Mouse (Mus musculus) embryonic facial prominence, embryonic 14.5 days (tissue): ENCODE results near the gene Dst. TPM values are rescaled to one million over a fixed set of nuclear protein-coding genes. Genes with fewer than 3 reads are reported as not detected.

Experiments
- ATAC-seq: fragments of 200-750 bp; cut with Nextera tagmentation; 2 replicates; pipeline ENCODE4 v1.8.0; 2017; ENCODE audit warnings: low read depth, moderate number of reproducible peaks, moderate TSS enrichment
- DNase-seq: peaks from one replicate; pipeline ENCODE4 v3.0.0-alpha.2; 2015; ENCODE audit warnings: low spot score
- H3K27ac ChIP-seq: fragments of 300-500 bp; sonication (generic); replicated peaks from 2 replicates; pipeline ENCODE4 v1.5.1; 2014; ENCODE audit warnings: low read depth, mild to moderate bottlenecking, low read length, moderate library complexity
- H3K27me3 ChIP-seq: fragments of 300-500 bp; sonication (generic); replicated peaks from 2 replicates; pipeline ENCODE4 v1.6.1; 2014; ENCODE audit warnings: low read length; ENCODE audit not compliant: control insufficient read depth, insufficient read depth
- H3K36me3 ChIP-seq: fragments of 300-500 bp; sonication (generic); 2 replicates; pipeline ENCODE4 v1.6.1; 2014; ENCODE audit warnings: low read length, mixed read lengths; ENCODE audit not compliant: control insufficient read depth, insufficient read depth
- H3K4me1 ChIP-seq: fragments of 300-500 bp; sonication (generic); 2 replicates; pipeline ENCODE4 v1.6.1; 2014; ENCODE audit warnings: antibody characterized with exemption, low read length; ENCODE audit not compliant: control insufficient read depth, insufficient read depth
- H3K4me2 ChIP-seq: fragments of 300-500 bp; sonication (generic); 2 replicates; pipeline ENCODE4 v1.6.1; 2014; ENCODE audit warnings: low read depth, mild to moderate bottlenecking, low read length, moderate library complexity, mixed read lengths
- H3K4me3 ChIP-seq: fragments of 300-500 bp; sonication (generic); 2 replicates; pipeline ENCODE4 v1.5.1; 2014; ENCODE audit warnings: low read depth, mild to moderate bottlenecking, low read length
- H3K9ac ChIP-seq: fragments of 300-500 bp; sonication (generic); 2 replicates; pipeline ENCODE4 v1.6.1; 2014; ENCODE audit warnings: low read depth, mild to moderate bottlenecking, low read length, moderate library complexity, mixed read lengths
- H3K9me3 ChIP-seq: fragments of 300-500 bp; sonication (generic); 2 replicates; pipeline ENCODE4 v1.6.1; 2016; ENCODE audit warnings: low read length; ENCODE audit not compliant: control insufficient read depth
- WGBS: fragments of 180-500 bp; shearing (Covaris S2); extraction: QIAGEN DNeasy Blood & Tissue Kit; methylation state at CpG from one replicate; pipeline ENCODE4 v1.1.7; 2014; 5-methylcytosine and 5-hydroxymethylcytosine counted together
- polyA plus RNA-seq: library from polyadenylated mRNA; unstranded; fragments of >200 nt; fragmentation: Nextera tagmentation; extraction: Ambion mirVana; gene quantifications from 2 replicates; pipeline ENCODE4 v1.2.1, GENCODE M21; 2014

Dst gene
- polyA plus RNA-seq, 1 experiment from 2014 or later, result 39.5 TPM

- ATAC-seq (no peak), DNase-seq (no peak)
- no peak overlapping the region for H3K27ac ChIP-seq
- H3K36me3 ChIP-seq, result no peaks in the 10 kb centered on the region
- no peaks in the 10 kb centered on the region for H3K4me1 ChIP-seq
- no peaks in the 10 kb centered on the region for H3K9me3 ChIP-seq
- H3K27me3 ChIP-seq, result no peaks in the 10 kb centered on the region
- no peak overlapping the region for H3K4me3 ChIP-seq
- no peak overlapping the region for H3K9ac ChIP-seq
- H3K4me2 ChIP-seq, result no peak overlapping the region
- 81% methylated on average over 14 of the region's 14 CpGs for WGBS
Observed at GRCm38 (mm10) chr1:33932845-33933499, 24.9 kb downstream of the Dst start.

GRCm38 (mm10) chr1:33935946-33936345, 27.9 kb downstream of the Dst start:
- H3K4me1 ChIP-seq, result no peaks in the 10 kb centered on the region
- H3K4me2 ChIP-seq, result no peak overlapping the region
- DNase-seq, result no peak
- no peak overlapping the region for H3K27ac ChIP-seq
- H3K4me3 ChIP-seq, result no peak overlapping the region
- ATAC-seq, result no peak
- H3K9me3 ChIP-seq, result no peaks in the 10 kb centered on the region
- no peaks in the 10 kb centered on the region for H3K36me3 ChIP-seq
- no peak overlapping the region for H3K9ac ChIP-seq
- WGBS, result 78% methylated on average over 3 of the region's 3 CpGs
- no peaks in the 10 kb centered on the region for H3K27me3 ChIP-seq

- Histone ChIP-seq H3K36me3 (no peaks in the 10 kb centered on the region), H3K4me3 (no peak overlapping the region), H3K9ac (no peak overlapping the region), H3K4me1 (no peaks in the 10 kb centered on the region), H3K4me2 (no peak overlapping the region), H3K9me3 (no peaks in the 10 kb centered on the region), H3K27ac (no peak overlapping the region), H3K27me3 (no peaks in the 10 kb centered on the region)
- DNase-seq, result no peak
- no peak for ATAC-seq
- WGBS, result 77% methylated on average over 5 of the region's 5 CpGs
Observed at GRCm38 (mm10) chr1:33939828-33940227, 31.8 kb downstream of the Dst start.

GRCm38 (mm10) chr1:33940364-33940928, 32.4 kb downstream of the Dst start:
- H3K4me1 ChIP-seq, result no peaks in the 10 kb centered on the region
- H3K4me2 ChIP-seq, result no peak overlapping the region
- H3K4me3 ChIP-seq, result no peak overlapping the region
- H3K36me3 ChIP-seq, result no peaks in the 10 kb centered on the region
- WGBS, result 83% methylated on average over 11 of the region's 11 CpGs
- no peaks in the 10 kb centered on the region for H3K9me3 ChIP-seq
- DNase-seq (no peak), ATAC-seq (no peak)
- H3K27ac ChIP-seq, result no peak overlapping the region
- no peak overlapping the region for H3K9ac ChIP-seq
- no peaks in the 10 kb centered on the region for H3K27me3 ChIP-seq

GRCm38 (mm10) chr1:33942638-33943037, 34.6 kb downstream of the Dst start:
- Histone ChIP-seq H3K27me3 (no peaks in the 10 kb centered on the region), H3K27ac (no peak overlapping the region), H3K4me1 (no peaks in the 10 kb centered on the region), H3K4me3 (no peak overlapping the region), H3K9me3 (no peaks in the 10 kb centered on the region), H3K36me3 (no peaks in the 10 kb centered on the region), H3K4me2 (no peak overlapping the region), H3K9ac (no peak overlapping the region)
- 82% methylated on average over 8 of the region's 8 CpGs for WGBS
- DNase-seq (no peak), ATAC-seq (no peak)

GRCm38 (mm10) chr1:33943943-33944342, 35.9 kb downstream of the Dst start:
- H3K4me3 ChIP-seq, result no peak overlapping the region
- no peaks in the 10 kb centered on the region for H3K9me3 ChIP-seq
- H3K27me3 ChIP-seq, result no peaks in the 10 kb centered on the region
- H3K4me1 ChIP-seq, result no peaks in the 10 kb centered on the region
- H3K36me3 ChIP-seq, result no peaks in the 10 kb centered on the region
- WGBS, result 81% methylated on average over 2 of the region's 2 CpGs
- no peak overlapping the region for H3K4me2 ChIP-seq
- no peak overlapping the region for H3K9ac ChIP-seq
- ATAC-seq, result no peak
- no peak for DNase-seq
- no peak overlapping the region for H3K27ac ChIP-seq

- Histone ChIP-seq H3K27me3 (no peaks in the 10 kb centered on the region), H3K9me3 (no peaks in the 10 kb centered on the region), H3K4me3 (no peak overlapping the region), H3K27ac (no peak overlapping the region), H3K9ac (no peak overlapping the region), H3K4me1 (no peaks in the 10 kb centered on the region), H3K4me2 (peak overlapping the region; percentile 23; the same call in 1 of the 2 replicates), H3K36me3 (no peaks in the 10 kb centered on the region)
- DNase-seq (no peak), ATAC-seq (no peak)
- WGBS, result 68% methylated on average over 17 of the region's 17 CpGs
Observed at GRCm38 (mm10) chr1:33944977-33945750, 37.1 kb downstream of the Dst start.

- H3K9ac ChIP-seq, result no peak overlapping the region
- WGBS, result 89% methylated on average over 6 of the region's 6 CpGs
- ATAC-seq (no peak), DNase-seq (no peak)
- H3K4me1 ChIP-seq, result no peaks in the 10 kb centered on the region
- no peak overlapping the region for H3K4me3 ChIP-seq
- no peaks in the 10 kb centered on the region for H3K27me3 ChIP-seq
- no peaks in the 10 kb centered on the region for H3K36me3 ChIP-seq
- H3K4me2 ChIP-seq, result no peak overlapping the region
- H3K27ac ChIP-seq, result no peak overlapping the region
- H3K9me3 ChIP-seq, result no peaks in the 10 kb centered on the region
Observed at GRCm38 (mm10) chr1:33945756-33946155, 37.7 kb downstream of the Dst start.
